Mouse (Mus musculus) layer of hippocampus, adult 11-12 months (tissue): ENCODE data around the gene Ly86.

Experiments
- DNase-seq: peaks from one replicate; pipeline ENCODE4 v3.0.0; 2022; ENCODE audit warnings: low spot score

Gene Ly86

DNA sequence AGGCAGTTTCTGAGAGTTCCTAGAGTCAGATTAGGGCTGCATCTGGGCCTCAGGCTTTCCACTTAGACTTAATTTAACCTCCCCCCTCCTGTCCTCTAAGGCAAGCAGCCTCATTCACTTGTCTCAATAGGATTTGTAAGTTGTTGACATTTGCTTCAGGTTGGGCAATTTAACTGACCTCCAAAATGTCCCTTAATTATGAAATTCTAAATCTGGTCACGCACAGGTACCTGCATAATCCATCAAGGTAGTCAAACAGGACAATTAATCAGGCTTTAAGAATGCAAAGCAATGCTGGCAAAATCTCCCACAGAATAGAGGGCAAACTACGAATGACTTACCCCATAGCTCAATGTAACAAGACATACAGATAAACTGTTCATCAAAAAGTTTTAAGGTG lies 8.0 kb downstream of the Ly86 start:
- no peak for DNase-seq

- DNase-seq = no peak
These were observed 8.9 kb downstream of the Ly86 start for GRCm38 (mm10) chr13:37353868-37354267.

DNA sequence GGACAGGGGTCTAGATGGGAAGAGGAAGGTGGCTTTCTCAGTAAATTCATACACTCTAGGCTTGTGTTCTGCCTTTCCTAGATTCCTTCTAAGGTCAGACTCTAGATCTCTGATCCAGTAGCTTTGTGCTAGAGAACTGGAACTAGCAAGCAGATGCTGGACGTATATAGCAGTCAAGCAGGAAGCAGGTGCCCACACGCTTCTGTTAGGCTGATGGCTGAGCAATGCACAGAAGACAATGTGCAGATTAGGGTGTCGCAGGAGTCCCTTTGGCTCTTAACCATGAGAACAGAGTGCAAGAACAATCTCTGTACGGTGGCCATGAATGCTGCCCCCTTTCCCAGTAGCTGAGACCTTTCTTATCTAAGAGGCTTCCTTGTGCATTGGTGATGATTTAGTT lies 9.4 kb downstream of the Ly86 start:
- no peak for DNase-seq

- DNase-seq = no peak
These were observed 10.8 kb downstream of the Ly86 start for GRCm38 (mm10) chr13:37355642-37356331.

DNA sequence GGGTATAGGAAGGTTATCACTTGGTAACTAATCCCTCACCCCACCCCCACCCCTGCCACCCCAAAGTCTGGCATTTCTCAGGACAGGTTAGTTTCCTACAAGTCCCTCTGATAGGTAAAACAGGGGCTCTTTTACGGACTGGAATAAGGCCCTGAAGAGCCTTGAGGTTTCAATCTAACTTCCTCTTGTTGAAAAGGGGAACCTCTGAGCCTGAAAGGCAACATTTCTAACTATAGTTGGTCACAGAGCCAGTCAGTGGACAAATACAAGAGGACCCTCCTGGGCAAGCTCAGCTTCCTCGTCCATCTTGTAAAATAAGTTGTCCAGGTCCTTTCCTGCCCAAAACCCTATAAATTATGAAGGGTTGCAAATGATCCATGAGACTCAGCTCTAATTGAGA lies 11.5 kb downstream of the Ly86 start:
- no peak for DNase-seq

- DNase-seq = no peak
These were observed 13.1 kb downstream of the Ly86 start for GRCm38 (mm10) chr13:37358112-37358511.

- DNase-seq = no peak
These were observed 16.2 kb downstream of the Ly86 start for GRCm38 (mm10) chr13:37361249-37361648.

- no peak for DNase-seq
These were observed 19.3 kb downstream of the Ly86 start for GRCm38 (mm10) chr13:37364351-37364750.

DNA sequence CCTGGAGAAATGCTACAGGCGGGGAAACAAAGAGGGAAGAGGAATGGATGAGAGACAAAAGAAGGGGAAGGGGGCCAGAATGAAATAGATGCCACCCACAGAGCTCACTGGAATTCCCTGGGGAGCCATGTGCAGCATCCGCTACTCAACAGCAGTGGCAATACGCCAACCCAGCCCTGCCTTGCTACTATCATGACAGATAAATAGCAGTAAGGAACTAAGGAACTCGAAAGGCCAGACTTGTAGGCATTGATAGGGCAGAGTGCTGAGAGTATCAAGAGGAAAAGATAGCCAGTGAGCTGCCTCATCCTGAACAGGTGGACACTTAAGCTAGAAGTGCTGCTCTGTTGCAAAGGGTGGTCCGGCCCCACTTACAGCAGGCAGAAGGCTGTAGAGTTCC lies 31.4 kb downstream of the Ly86 start:
- DNase-seq = no peak

DNA sequence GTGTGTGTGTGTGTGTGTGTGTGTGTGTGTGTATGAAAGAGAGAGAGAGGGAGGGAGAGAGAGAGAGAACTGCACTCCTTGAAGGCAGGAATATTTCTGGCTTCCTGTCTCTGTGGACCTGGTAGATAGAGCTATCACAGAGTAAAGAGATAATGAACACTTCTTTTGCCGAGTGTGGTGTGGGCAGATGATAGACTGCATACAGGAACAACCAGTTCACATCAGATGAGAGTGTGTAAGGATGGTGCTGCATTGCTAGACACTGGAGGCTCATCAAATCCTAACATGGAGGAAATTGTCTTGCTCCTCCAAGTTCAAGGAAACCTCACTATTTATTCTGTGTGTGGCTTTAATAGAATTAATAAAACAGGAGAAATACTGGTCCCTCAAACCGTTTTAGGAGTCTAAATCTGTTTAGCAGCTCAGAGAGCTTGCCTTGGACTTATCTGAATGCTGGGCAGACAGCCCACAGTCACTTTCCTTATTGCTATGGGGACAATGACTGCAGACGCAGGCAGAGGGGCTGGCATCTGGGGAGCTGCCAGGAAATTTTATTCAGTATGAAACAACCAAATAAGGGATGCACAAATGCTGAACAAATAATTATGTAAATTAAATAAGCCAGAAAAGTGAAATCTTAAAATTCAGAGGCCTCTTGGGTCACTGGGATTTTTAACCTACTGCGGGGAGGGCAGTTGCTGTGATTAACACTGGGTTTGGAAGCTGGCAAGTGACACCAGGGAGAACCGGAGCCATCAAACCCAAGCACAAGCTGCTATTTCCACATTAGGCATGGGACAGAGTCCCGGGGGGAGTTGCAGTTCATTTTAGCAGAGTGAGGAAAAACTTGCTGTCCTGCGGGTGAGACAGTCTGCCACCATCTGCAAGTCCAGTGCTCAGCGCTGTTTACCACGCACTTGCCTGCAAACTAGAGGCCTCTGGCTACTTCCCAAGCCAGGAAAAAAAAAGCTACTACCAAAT lies 43.5 kb downstream of the Ly86 start:
- DNase-seq = peak; percentile 76

DNA sequence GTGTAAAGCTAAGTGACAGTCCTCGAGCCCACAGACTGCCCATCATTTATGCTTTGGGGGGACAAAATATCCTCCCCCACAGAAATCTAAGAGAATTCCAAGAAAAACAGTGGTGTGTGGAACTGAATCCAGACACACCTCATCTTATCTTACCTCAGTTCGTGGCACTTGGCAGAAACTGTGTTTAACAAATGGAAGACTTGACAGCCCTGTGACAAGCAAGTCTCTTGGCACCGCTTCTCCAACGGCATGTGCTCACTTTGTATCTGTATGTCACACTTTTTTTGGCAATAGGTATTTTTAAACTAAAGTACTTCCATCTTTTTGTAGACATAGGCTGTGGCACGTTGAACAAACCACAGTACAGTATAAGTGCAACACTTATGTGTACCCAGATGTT lies 44.3 kb downstream of the Ly86 start:
- DNase-seq = no peak

- DNase-seq = no peak
These were observed 53.8 kb downstream of the Ly86 start for GRCm38 (mm10) chr13:37398791-37399190.

DNA sequence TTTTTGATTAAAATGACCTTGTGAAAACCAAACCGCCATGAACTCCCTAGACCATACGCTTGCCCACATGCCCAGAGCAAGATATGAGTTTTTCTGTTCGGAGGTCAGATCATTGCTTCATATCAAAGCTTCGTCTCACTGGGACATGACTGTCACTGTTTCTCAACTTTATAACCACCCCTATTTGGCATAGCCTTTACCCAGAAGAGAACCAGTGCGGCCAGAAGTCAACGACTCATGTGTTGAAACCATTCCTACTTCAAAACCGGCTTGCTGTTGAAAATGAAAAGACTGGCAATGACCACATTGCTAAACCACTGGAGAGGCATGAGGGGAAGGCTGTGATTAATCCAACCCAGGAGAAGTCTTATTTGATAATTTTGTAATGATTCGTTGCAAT lies 54.3 kb downstream of the Ly86 start:
- no peak for DNase-seq

GRCm38 (mm10) chr13:37402421-37402820 lies 57.4 kb downstream of the Ly86 start:
- no peak for DNase-seq

- DNase-seq = no peak
These were observed 58.7 kb downstream of the Ly86 start for GRCm38 (mm10) chr13:37403708-37404107.

- peak; percentile 69 for DNase-seq
These were observed 70.7 kb downstream of the Ly86 start for GRCm38 (mm10) chr13:37415696-37416095.

DNA sequence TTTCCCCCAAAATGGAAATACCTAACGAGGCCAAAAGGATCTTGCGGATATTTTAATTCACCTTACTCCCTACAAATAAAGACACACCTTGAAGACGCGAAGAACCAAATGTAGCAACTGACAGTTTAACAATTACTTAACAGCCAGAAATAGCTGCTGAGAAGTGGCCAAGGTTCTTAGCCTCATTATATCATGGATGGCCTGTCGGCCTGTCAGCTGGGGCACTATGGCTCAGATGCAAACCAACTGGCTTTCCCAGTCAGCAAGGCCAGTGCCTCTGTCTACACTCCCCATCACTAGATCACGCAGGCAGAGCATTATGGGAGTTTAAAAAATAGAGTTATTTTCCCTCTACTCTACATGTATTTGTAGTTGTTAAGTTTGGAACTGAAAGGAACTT lies 78.4 kb downstream of the Ly86 start:
- no peak for DNase-seq

DNA sequence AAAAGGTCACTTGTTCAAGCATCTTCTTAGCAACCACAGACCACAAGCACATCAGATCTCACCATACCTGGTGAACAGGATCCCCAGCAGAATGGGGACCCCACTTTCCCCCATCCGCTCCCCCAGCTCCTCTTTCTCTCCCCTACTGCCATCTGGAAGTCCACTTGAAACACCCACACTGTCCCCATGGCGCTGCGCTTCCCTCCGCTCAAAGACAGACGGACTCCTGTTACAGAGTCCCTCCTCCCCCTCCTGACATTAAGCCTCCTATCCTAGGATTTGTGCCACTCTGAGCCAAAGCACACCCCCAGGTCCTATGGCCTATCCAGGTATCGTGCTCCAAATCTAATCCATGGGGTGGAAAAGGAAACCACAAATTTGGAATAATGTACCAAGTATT lies 79.9 kb downstream of the Ly86 start:
- no peak for DNase-seq

GRCm38 (mm10) chr13:37425406-37425805 lies 80.4 kb downstream of the Ly86 start:
- no peak for DNase-seq

- DNase-seq = no peak
These were observed 81.7 kb downstream of the Ly86 start for GRCm38 (mm10) chr13:37426578-37427336.

GRCm38 (mm10) chr13:37428496-37428895 lies 83.5 kb downstream of the Ly86 start:
- DNase-seq = no peak

DNA sequence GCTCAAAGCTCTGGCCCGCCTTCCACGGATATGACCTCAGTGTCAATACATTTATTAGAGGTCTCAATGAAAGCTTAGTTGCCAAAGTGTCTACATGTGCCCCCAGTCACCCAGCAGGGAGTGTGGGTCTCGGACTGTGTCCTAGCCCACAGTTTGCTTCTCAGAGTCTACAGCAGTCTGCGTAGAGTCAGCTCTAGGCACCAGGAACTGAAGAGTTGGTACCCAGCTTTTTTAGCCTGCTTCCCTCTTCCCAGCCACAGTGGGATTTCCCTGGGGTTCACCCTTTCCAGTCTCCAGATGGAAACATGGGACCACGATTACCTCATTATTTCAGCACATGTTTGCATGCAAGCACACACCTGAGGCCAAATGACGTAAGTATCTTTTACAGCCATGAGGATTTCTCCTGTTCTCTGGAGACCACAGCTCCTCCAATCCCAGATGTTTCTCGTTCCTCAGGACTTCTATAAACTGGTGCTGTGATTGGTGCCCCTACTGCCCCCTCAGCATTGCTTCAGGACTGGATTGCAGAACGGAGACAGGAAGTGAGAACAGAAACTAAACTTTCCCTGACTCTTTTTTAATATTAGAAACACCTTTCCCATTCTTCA lies 84.8 kb downstream of the Ly86 start:
- no peak for DNase-seq
